Mouse (Mus musculus) heart, embryonic 11.5 days (tissue): ENCODE measurements around the gene Klb. TPM values are rescaled to one million over a fixed set of nuclear protein-coding genes. Genes with fewer than 3 reads are reported as not detected.

Experiments
- ATAC-seq: fragments of 200-750 bp; cut with Nextera tagmentation; replicated peaks from 2 replicates; pipeline ENCODE4 v1.8.0; 2017; ENCODE audit warnings: moderate library complexity; ENCODE audit not compliant: insufficient number of reproducible peaks, low FRiP score, low TSS enrichment
- H3K27ac ChIP-seq: fragments of 300-500 bp; sonication (generic); 2 replicates; pipeline ENCODE4 v1.5.1; 2014; ENCODE audit warnings: mild to moderate bottlenecking, low read depth, low read length
- H3K27me3 ChIP-seq: fragments of 300-500 bp; sonication (generic); 2 replicates; pipeline ENCODE4 v1.6.1; 2014; ENCODE audit warnings: mild to moderate bottlenecking, low read length, mixed read lengths; ENCODE audit not compliant: control insufficient read depth, insufficient read depth
- H3K36me3 ChIP-seq: fragments of 300-500 bp; sonication (generic); 2 replicates; pipeline ENCODE4 v1.6.1; 2014; ENCODE audit warnings: mild to moderate bottlenecking, low read length, moderate library complexity, mixed read lengths; ENCODE audit not compliant: control insufficient read depth, insufficient read depth
- H3K4me1 ChIP-seq: fragments of 300-500 bp; sonication (generic); 2 replicates; pipeline ENCODE4 v1.6.1; 2014; ENCODE audit warnings: low read length; ENCODE audit not compliant: control insufficient read depth, insufficient read depth
- H3K4me2 ChIP-seq: fragments of 300-500 bp; sonication (generic); 2 replicates; pipeline ENCODE4 v1.6.1; 2014; ENCODE audit warnings: mild to moderate bottlenecking, moderate library complexity
- H3K4me3 ChIP-seq: fragments of 300-500 bp; sonication (generic); 2 replicates; pipeline ENCODE4 v1.5.1; 2014; ENCODE audit warnings: low read depth, low read length
- H3K9ac ChIP-seq: fragments of 300-500 bp; sonication (generic); 2 replicates; pipeline ENCODE4 v1.6.1; 2014; ENCODE audit warnings: mild to moderate bottlenecking, low read depth, low read length, moderate library complexity
- H3K9me3 ChIP-seq: fragments of 300-500 bp; sonication (generic); replicated peaks from 2 replicates; pipeline ENCODE4 v1.6.1; 2016; ENCODE audit warnings: low read length; ENCODE audit not compliant: control insufficient read depth
- WGBS: fragments of 180-500 bp; shearing (Covaris S2); extraction: QIAGEN DNeasy Blood & Tissue Kit; methylation state at CpG from one replicate; pipeline ENCODE4 v1.1.7; 2014; ENCODE audit not compliant: insufficient replicate concordance; 5-methylcytosine and 5-hydroxymethylcytosine counted together
- polyA plus RNA-seq: library from polyadenylated mRNA; unstranded; fragments of >200 nt; fragmentation: Nextera tagmentation; extraction: Ambion mirVana; gene quantifications from 2 replicates; pipeline ENCODE4 v1.2.1, GENCODE M21; 2014

Klb gene
- polyA plus RNA-seq, 1 experiment from 2014 or later, result 0.29 TPM

DNA sequence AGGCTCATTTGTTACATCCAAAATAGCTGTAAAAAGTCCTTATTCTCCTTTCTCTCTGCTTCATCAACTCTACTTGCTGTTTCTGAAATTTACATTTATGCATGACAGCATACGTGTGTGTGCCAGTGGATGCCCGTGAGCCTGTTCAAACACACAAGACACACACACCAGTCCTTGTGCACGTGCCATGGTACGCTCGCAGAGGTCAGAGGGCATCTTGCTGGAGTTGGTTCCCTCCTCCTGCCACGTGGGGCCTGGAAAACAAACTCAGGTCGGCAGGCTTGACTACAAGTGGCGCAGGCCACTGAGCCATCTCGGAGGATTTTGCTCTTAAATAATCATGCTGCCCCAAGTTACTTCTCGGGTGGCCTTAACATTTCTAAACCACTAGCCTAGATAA lies 2.4 kb downstream of the Klb start:
- Histone ChIP-seq H3K9ac (no peak overlapping the region), H3K4me2 (no peak overlapping the region), H3K27ac (no peak overlapping the region), H3K27me3 (no peaks in the 10 kb centered on the region), H3K36me3 (no peaks in the 10 kb centered on the region), H3K4me1 (no peaks in the 10 kb centered on the region), H3K4me3 (no peak overlapping the region), H3K9me3 (no peaks in the 10 kb centered on the region)
- 73% methylated on average over 10 of the region's 10 CpGs for WGBS
- ATAC-seq, result no peak

GRCm38 (mm10) chr5:65354097-65354496 lies 6.0 kb downstream of the Klb start:
- Histone ChIP-seq H3K4me1 (no peaks in the 10 kb centered on the region), H3K9ac (no peak overlapping the region), H3K27me3 (no peaks in the 10 kb centered on the region), H3K27ac (no peak overlapping the region), H3K4me2 (no peak overlapping the region), H3K36me3 (no peaks in the 10 kb centered on the region), H3K9me3 (no peaks in the 10 kb centered on the region), H3K4me3 (no peak overlapping the region)
- 67% methylated on average over 3 of the region's 3 CpGs for WGBS
- no peak for ATAC-seq

DNA sequence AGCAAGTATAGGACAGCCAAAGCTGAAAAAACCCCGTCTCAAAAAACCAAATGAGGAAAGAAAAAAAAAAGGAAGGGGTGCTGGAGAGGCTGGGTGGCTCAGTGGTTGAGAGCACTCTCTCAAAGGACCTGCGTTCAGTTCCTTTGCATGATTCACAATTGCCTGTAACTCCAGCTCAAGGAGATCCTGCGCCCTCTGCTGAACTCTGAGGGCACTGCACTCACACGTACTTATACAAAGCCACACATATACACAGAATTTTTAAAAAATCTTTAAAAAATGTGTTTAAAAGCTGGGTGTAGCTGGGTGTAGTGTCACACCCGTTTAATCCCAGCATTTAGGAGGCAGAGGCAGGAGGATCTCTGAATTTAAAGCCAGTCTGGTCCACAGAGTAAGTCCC lies 6.9 kb downstream of the Klb start:
- Histone ChIP-seq H3K9me3 (no peaks in the 10 kb centered on the region), H3K36me3 (no peaks in the 10 kb centered on the region), H3K27me3 (no peaks in the 10 kb centered on the region), H3K9ac (no peak overlapping the region), H3K4me2 (no peak overlapping the region), H3K4me3 (no peak overlapping the region), H3K27ac (no peak overlapping the region), H3K4me1 (no peaks in the 10 kb centered on the region)
- WGBS, result 72% methylated on average over 5 of the region's 5 CpGs
- ATAC-seq, result no peak

- Histone ChIP-seq H3K4me2 (no peak overlapping the region), H3K4me3 (no peak overlapping the region), H3K27me3 (no peaks in the 10 kb centered on the region), H3K27ac (no peak overlapping the region), H3K9me3 (no peaks in the 10 kb centered on the region), H3K36me3 (no peaks in the 10 kb centered on the region), H3K9ac (no peak overlapping the region), H3K4me1 (no peaks in the 10 kb centered on the region)
- 77% methylated on average over 6 of the region's 6 CpGs for WGBS
- ATAC-seq, result no peak
These were observed 8.7 kb downstream of the Klb start for GRCm38 (mm10) chr5:65356851-65357250.

- no peak for ATAC-seq
- WGBS, result 81% methylated on average over 3 of the region's 3 CpGs
- H3K4me1 ChIP-seq, result no peaks in the 10 kb centered on the region
- no peak overlapping the region for H3K4me2 ChIP-seq
- no peaks in the 10 kb centered on the region for H3K9me3 ChIP-seq
- no peak overlapping the region for H3K9ac ChIP-seq
- no peaks in the 10 kb centered on the region for H3K36me3 ChIP-seq
- H3K27ac ChIP-seq, result no peak overlapping the region
- H3K4me3 ChIP-seq, result no peak overlapping the region
- no peaks in the 10 kb centered on the region for H3K27me3 ChIP-seq
These were observed 9.7 kb downstream of the Klb start for GRCm38 (mm10) chr5:65357771-65358170.

DNA sequence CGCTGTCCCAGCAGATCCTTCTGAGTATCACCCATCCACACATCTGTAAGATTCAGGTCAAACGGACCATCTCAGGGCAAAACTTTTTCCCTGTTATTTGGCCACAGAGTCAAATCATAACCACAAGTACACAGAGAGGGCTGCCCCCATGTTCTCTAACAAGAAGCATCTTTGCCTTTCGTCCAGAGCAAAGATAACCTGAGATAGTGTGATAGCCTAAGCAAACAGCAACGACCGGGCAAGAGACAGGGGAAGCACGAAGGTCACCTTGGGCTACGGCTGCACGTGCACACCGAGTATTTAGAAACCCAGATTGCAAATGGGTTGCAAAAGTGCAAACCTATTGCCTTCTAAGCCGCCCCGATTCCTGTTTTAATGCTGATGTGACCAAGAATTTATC lies 19.7 kb downstream of the Klb start:
- Histone ChIP-seq H3K36me3 (no peaks in the 10 kb centered on the region), H3K27me3 (no peaks in the 10 kb centered on the region), H3K4me3 (no peak overlapping the region), H3K9me3 (no peaks in the 10 kb centered on the region), H3K27ac (no peak overlapping the region), H3K9ac (no peak overlapping the region), H3K4me2 (no peak overlapping the region), H3K4me1 (no peaks in the 10 kb centered on the region)
- ATAC-seq, result no peak
- WGBS, result 68% methylated on average over 11 of the region's 11 CpGs

GRCm38 (mm10) chr5:65371551-65371950 lies 23.4 kb downstream of the Klb start:
- ATAC-seq, result no peak
- no peaks in the 10 kb centered on the region for H3K36me3 ChIP-seq
- no peak overlapping the region for H3K9ac ChIP-seq
- no peak overlapping the region for H3K4me3 ChIP-seq
- H3K4me2 ChIP-seq, result no peak overlapping the region
- 92% methylated on average over 7 of the region's 7 CpGs for WGBS
- no peaks in the 10 kb centered on the region for H3K27me3 ChIP-seq
- no peaks in the 10 kb centered on the region for H3K9me3 ChIP-seq
- H3K27ac ChIP-seq, result no peak overlapping the region
- H3K4me1 ChIP-seq, result no peaks in the 10 kb centered on the region

- no peak for ATAC-seq
- WGBS, result 80% methylated on average over 7 of the region's 7 CpGs
- no peak overlapping the region for H3K27ac ChIP-seq
These were observed 26.6 kb downstream of the Klb start for GRCm38 (mm10) chr5:65374746-65375145.

GRCm38 (mm10) chr5:65385704-65386103 lies 37.6 kb downstream of the Klb start:
- Histone ChIP-seq H3K27ac (no peak overlapping the region), H3K9ac (no peak overlapping the region), H3K4me3 (no peak overlapping the region), H3K36me3 (peaks cover 13% of the 10 kb centered on the region), H3K27me3 (no peaks in the 10 kb centered on the region), H3K9me3 (no peaks in the 10 kb centered on the region), H3K4me1 (0 out of 2 replicates have a peak, but pooled peaks cover 4% of the 10 kb centered on the region), H3K4me2 (no peak overlapping the region)
- 76% methylated on average over 2 of the region's 2 CpGs for WGBS
- ATAC-seq, result no peak

More at GRCm38 (mm10) chr5:65374746-65375145, 26.6 kb downstream of the Klb start:
- no peaks in the 10 kb centered on the region for H3K4me1 ChIP-seq
- H3K9me3 ChIP-seq, result no peaks in the 10 kb centered on the region
- H3K27me3 ChIP-seq, result no peaks in the 10 kb centered on the region
- no peak overlapping the region for H3K9ac ChIP-seq
- no peaks in the 10 kb centered on the region for H3K36me3 ChIP-seq
- no peak overlapping the region for H3K4me2 ChIP-seq
- H3K4me3 ChIP-seq, result no peak overlapping the region
